Mouse (Mus musculus) megakaryocyte, embryonic 14.5 days (primary cell): Measurements from ENCODE around the gene Nppc.

ENCODE experiments used
- FLI1 ChIP-seq: IDR thresholded peaks from 2 replicates; pipeline ENCODE4 v1.6.1; 2012; ENCODE audit warnings: low read length, inconsistent platforms, mixed read lengths
- GATA1 ChIP-seq: IDR thresholded peaks from 3 replicates; pipeline ENCODE4 v1.6.1; 2012; ENCODE audit warnings: mixed read lengths, low read length, inconsistent platforms, borderline replicate concordance

DNA sequence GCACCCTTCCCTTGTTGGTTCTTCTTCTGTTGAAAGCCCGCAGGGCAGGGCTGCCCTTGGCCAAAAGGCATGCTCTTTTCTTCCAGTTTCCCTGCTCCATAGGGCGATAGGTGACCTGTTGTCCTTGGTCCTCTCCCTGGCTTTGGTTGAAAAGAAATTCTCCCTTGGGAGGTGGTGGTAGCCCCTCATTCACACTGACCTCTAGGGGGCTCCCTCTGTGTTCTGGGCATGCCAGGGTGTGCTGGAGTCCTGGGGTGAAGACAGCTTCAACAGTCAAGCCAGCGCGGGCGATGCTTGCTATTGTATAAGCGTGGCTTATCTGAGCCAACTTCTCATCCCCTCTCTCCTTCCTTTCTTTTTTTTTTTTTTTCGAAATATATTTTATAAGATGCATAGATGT is 26.6 kb upstream of the Nppc start:
- TF ChIP-seq GATA1 (no peak), FLI1 (no peak)
